Mouse (Mus musculus): ENCODE results near the gene Slfn5.
"Not testable (repeated sequence)": the region's sequence is repeated elsewhere in the genome, so short reads cannot be mapped to it uniquely, and the experiment has no call there.

Gene Slfn5

DNA sequence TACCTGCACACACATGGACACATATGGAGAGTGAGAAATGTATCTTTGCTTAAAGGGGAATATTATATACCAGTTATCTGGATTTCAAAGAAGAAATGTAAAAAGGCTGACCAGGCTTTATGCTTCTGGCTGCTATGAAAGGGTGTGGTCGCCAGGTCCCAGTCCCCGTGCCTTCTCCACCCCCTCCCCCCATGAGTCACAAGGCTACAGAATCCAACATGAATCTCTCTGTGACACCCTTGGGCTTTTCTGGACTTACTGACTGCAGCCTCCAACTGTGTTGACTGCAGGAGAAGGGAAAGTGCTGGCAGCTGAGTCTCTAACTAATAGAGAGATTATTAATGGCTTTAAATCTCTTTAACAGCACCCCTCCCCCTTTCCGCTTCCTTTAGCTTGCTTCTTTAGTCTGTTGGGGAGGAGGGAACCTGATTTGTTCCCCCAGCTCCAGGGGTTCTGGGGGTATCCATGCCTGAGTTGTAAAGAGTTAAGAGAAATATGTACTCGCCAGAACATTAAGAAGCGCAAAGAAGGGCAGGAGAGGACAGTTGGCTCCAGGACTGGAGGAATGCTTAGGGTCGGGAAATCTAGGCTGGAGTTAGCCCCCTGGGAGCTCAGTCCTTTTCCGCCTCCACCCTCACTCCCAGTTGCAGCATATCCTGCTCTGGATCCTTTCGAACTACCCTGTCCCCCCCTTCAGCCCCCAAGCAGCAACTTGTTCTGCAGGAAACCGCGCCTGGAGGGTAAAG is at the start of gene Slfn5:
Gene Slfn5, plus strand, starts transcription at position 614 of the 746 bp plus-strand sequence.
- DNase-seq = no peak

GRCm38 (mm10) chr11:82901606-82902310 is 49.4 kb upstream of the Slfn5 start:
- no peak for DNase-seq

GRCm38 (mm10) chr11:82904952-82905351 is 46.2 kb upstream of the Slfn5 start:
- DNase-seq = no peak

GRCm38 (mm10) chr11:82905816-82906215 is 45.3 kb upstream of the Slfn5 start:
- no peak for DNase-seq

- DNase-seq = peak; percentile 80 to 86
Measured at GRCm38 (mm10) chr11:82907651-82908607, 43.2 kb upstream of the Slfn5 start, which contains the start of gene Nle1. Nle1 (minus strand) TSS chr11:82908411.

GRCm38 (mm10) chr11:82908608-82908989 is 42.5 kb upstream of the Slfn5 start:
- DNase-seq = no peak

- no peak for DNase-seq
Measured at GRCm38 (mm10) chr11:82910250-82910649, 40.9 kb upstream of the Slfn5 start, which contains the start of gene Unc45b. Unc45b (plus strand) TSS chr11:82910550.

GRCm38 (mm10) chr11:82910679-82911389 is 40.3 kb upstream of the Slfn5 start:
- no peak for DNase-seq

GRCm38 (mm10) chr11:82914711-82915352 is 36.3 kb upstream of the Slfn5 start:
- DNase-seq = peak in 1 of 2 experiments; percentile 33

GRCm38 (mm10) chr11:82920768-82921167 is 30.4 kb upstream of the Slfn5 start:
- no peak for DNase-seq

DNA sequence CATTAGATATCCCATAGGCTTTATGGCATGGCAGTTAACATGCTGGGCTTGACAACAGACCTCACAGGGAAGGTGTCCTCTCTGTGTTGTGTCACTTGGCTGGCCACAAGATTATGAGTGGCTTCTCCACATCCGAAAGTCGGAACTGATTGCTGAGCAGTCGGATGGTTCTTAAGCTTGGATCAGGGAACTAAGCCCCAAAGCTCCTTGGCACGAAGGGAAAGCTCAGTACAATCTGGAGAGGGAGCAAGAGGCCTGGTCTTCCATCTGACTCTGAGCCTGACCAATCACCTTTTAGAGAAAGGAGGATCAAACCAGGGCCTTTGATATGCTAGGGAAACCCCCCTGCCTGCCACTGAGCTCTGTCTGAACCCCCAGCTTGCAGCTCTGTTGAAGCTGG is 29.5 kb upstream of the Slfn5 start:
- no peak for DNase-seq

DNA sequence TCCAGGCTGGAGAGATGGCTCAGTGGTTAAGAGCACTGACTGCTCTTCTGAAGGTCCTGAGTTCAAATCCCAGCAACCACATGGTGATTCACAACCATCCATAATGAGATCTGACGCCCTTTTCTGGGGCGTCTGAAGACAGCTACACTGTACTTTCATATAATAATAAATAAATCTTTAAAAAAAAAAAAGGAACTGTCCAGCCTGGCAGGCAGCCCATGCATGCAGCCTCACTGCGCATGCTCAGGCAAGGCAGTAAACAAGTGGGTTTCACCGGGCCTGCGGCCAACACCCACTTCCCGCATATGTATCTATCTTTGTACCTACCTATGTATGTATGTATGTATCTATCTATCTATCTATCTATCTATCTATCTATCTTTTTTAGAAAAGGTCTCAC is 27.2 kb upstream of the Slfn5 start:
- not testable (repeated sequence) for DNase-seq

DNA sequence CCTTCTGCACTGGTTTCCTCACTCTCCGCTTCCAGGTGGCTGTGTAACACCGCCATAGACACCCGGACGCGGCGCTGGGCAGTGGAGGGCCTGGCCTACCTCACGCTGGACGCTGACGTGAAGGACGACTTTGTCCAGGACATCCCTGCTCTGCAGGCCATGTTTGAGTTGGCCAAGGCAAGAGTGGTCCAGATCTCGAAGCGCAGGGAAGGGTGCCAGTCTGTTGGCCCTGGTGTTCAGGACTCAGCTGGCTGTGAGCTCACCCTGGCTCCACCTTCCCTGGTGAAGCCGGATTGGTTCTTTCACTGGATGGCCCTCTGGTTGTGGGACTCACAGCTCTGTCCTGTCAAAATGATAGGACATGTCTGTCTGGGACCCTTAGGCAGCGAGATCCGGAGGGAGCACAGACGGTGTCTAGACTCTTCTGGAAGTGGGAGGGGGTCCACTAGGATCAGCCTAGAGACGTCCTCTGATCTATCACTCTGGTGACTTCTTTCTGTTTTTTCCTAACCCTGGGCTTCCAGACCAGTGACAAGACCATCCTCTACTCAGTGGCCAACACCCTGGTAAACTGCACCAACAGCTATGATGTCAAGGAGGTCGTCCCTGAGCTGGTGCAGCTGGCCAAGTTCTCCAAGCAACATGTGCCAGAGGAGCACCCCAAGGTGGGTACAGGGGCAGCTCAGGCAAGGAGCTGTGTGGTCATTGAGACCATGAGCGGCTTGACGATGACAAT is 22.1 kb upstream of the Slfn5 start:
- no peak for DNase-seq

DNA sequence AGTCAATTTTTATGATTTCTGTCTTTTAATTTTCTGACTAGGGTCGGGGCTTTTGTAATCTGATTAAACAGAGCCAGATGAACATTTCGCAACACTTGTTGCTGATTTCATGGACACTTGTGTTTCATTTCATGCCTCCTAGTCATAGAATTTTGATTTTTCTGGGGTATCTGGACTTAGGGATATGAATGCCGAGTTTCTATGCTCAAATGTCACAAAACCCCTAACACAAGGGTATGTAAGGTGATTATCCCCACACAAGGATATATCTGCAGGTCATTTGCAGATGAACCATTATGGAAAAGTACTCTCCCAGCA is 21.6 kb upstream of the Slfn5 start:
- DNase-seq = no peak

- DNase-seq = not testable (repeated sequence)
Measured at GRCm38 (mm10) chr11:82930391-82930955, 20.7 kb upstream of the Slfn5 start.

DNA sequence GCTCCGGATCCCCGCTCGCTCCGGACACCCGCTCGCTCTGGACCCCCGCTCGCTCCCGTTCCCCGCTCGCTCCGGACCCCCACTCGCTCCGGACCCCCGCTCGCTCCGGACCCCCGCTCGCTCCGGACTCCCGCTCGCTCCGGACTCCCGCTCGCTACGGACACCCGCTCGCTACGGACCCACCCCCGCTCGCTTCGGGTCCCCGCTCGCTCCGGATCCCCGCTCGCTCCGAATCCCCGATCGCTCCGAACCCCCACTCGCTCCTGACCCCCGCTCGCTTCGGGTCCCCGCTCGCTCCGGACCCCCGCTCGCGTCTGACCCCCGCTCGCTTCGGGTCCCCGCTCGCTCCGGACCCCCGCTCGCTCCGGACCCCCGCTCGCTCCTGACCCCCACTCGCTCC is 20.0 kb upstream of the Slfn5 start:
- not testable (repeated sequence) for DNase-seq

- DNase-seq = not testable (repeated sequence)
Measured at GRCm38 (mm10) chr11:82931671-82932450, 19.3 kb upstream of the Slfn5 start.

GRCm38 (mm10) chr11:82933186-82933585 is 18.0 kb upstream of the Slfn5 start:
- no peak for DNase-seq

DNA sequence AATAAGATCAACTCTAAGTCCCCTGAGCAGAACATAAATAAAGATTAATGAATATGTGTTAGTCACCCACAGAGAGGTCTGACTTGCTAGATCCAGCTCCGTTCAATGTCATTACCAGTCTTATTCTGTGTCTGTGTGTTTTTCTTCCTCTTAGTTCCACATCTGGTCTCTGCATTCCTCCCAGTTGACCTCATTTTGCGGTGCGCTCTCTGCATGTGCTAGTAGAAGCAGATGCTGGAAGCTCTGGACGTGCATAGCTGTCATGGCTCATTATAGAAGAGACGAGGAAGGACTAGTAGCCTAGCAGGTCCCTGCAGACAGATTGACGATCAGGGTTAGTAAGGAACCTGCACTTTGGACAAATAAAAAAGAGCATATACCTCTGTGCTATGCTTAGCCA is 7.8 kb upstream of the Slfn5 start:
- no peak for DNase-seq

DNA sequence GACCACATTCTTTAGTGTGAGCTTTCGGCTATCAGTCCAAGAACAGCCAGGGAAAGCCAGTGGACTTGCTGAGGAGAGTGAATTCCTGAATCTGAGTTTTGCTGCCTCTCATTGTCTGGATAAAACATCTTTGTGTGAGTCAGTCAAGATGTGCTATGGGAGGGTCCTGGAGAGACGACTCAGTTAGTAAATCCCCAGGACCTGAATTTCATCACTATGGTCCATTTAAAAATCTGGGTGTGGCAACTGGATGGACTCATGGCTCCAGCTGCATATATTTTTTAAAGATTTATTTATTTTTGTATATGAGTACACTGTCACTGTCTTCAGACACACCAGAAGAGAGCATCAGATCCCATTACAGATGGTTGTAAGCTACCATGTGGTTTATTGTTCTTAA is 5.5 kb upstream of the Slfn5 start:
- DNase-seq = no peak
